In the genomic region with DNA sequence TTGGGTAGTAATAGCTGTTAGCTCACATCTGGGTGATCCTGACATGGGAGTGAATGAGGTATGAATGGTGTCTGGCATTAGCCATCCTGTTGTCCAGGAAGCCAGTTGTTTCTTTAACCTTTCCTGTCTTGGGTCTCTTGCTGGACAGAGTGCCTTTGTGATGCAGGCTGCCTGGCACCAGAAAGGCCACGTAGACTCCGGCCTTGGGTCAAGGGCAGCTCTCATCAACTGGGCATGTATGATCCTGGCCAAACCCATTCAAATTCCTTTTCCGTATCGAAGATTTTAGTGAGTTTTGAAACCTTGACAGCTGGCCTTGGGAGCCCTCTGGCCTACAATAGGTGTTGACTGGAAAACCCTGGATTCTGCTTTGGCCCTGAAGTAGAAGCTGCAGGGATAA, we compare ENCODE assay signal across 11 mouse cellular contexts.
"Had no signal": no experiment of that assay in that cellular context is flagged by ENCODE, and none has a peak within 500 bp of the region (broad histone marks: within the 10 kb centered on the region; RNA-seq: fewer than 3 reads in every experiment).

No protein-coding gene starts in this region.

- H3K4me3 ChIP-seq: liver, embryonic 12.5 days; megakaryocyte, embryonic 14.5 days; midbrain, embryonic 12.5 days had no signal

- H3K27me3 ChIP-seq: liver, embryonic 12.5 days; midbrain, embryonic 12.5 days had no signal

- H3K9me3 ChIP-seq: liver, embryonic 12.5 days; megakaryocyte, embryonic 14.5 days; midbrain, embryonic 12.5 days had no signal

- DNase-seq: kidney, adult 8-10 months; layer of hippocampus, adult 9-11 months; left cerebral cortex, postnatal 4 days; right cerebral cortex, postnatal 14 days; thymus, postnatal 4 days had no signal

- H3K36me3 ChIP-seq: liver, embryonic 12.5 days; midbrain, embryonic 12.5 days had no signal

- H3K27ac ChIP-seq: kidney, postnatal 0 days; liver, embryonic 12.5 days; macrophage; midbrain, embryonic 12.5 days had no signal

- H3K4me1 ChIP-seq: liver, embryonic 12.5 days; midbrain, embryonic 12.5 days had no signal

- H3K4me2 ChIP-seq: liver, embryonic 12.5 days; midbrain, embryonic 12.5 days had no signal

- H3K9ac ChIP-seq: liver, embryonic 12.5 days; midbrain, embryonic 12.5 days had no signal

- ATAC-seq: liver, embryonic 12.5 days; midbrain, embryonic 16.5 days had no signal
